Mouse (Mus musculus) frontal cortex, adult 2 months (tissue): ENCODE measurements around the gene Rab8a. TPM values are rescaled to one million over a fixed set of nuclear protein-coding genes. Genes with fewer than 3 reads are reported as not detected.
A peak's percentile ranks its signal among the peaks of the same experiment; 100 is the strongest.
"Not testable (repeated sequence)": the region's sequence is repeated elsewhere in the genome, so short reads cannot be mapped to it uniquely, and the experiment has no call there.

Source experiments
- DNase-seq, 2 experiments: peaks; one replicate each; pipeline ENCODE4 v3.0.0; 2022; ENCODE audit warnings: low spot score in 1 of 2; ENCODE audit errors: extremely low spot score in 1 of 2
- polyA plus RNA-seq: library from polyadenylated mRNA; depleted of rRNA; stranded (reverse); fragments of >200 nt; gene quantifications from 2 replicates; pipeline ENCODE4 v1.2.3, GENCODE M21; 2012; rRNA removed

The Rab8a gene
- polyA plus RNA-seq: 60.6 and 63.4 TPM in 2 replicates

DNA sequence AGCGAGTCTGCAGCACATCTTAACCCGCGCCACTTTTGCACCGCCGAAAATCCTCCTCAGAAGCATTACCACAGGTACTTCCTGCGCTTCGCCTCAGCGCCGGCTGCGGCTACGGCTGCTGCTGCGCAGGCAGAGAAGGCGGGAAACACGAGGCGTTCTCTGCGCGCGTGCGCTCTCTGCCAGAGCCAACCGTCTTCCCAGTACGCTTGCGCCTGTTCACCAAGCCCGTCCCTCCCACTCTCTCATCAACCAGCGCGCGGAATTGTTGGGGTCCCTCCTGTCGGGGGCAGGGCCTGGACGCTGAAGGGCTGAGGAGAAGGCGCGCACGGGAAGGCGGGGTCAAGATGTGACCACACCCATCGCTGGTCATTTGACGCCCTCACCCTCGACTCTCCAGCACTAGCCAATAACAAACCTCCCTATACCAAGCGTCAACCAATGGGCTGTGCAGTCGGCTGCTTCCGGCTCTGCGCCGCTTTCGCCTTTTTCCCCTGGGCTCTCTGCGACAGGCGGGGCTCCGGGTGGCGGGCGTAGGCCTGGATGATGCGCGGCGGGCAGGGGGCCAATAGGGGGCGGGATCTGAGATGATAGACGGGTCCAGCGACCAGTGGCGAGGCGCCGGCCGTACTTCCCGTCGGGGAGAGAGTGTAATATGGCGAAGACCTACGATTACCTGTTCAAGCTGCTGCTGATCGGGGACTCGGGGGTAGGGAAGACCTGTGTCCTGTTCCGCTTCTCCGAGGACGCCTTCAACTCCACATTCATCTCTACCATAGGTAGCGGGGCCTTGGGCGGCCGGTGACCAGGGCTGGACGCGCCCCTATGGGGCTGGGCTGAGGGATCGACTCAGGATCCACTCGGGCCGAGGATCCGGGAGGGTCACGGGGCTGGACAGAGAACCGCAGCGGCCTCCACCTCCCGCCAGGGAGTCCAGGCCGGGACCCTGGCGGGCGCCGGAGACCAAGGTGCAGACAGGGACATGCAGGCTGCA is at the start of gene Rab8a:
Gene Rab8a (plus strand): TSS at position 494 of the 991 bp plus-strand sequence.
- peak; percentile 99 to 100 for DNase-seq

DNA sequence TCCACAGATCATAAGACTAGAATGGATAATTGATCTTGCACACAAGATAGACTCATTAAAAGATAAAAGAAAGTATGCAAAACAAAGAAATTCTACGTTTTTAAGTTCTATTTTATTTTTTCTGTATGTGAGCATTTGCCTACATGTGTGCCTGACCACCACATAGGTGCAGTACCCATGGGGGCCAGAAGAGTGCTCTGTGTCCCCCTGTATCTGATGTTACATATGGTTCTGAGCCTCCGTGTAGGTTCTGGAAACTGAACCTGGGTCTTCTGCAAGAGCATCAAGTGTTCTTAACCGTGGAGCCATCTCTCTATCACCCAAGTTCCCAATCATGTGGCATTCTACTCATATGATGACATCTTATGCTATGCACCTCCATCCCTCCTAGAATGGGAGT is 48.5 kb upstream of the Rab8a start:
- no peak for DNase-seq

DNA sequence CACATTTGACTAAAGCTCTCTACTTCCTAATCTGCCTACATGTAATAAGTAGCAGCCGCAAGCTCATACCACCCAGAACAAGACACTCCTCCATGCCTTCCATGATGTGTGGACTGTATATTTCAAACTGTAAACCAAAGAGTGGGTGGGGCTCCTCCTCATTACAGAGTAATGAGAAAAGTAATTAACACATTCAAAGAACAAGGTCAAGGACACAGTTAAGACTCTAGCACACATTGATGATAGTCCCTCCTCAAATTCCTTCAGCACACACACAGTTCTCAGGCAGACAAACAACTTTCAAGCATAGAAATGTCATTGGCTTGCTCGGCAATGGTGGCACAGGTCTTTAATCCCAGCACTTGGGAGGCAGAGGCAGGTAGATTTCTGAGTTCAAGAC is 45.8 kb upstream of the Rab8a start:
- no peak for DNase-seq

DNA sequence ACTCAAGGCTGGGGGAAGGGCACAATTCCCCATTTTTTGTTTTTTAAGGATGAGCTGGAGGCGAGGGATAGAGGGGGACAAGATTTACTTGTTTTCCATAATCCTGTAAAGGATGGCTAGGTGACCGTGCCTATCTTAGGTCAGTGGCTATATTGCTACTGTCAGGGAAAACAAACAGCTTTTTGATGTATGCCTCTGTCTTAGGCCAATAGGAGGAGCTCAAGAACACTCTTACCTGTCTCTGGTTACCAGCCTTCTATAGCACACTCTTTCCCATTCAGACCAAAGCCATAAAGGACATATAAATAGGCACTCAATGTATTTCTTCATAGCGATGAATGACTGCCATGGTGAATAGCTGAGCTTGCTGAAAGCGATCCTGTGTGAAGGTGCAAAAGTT is 42.4 kb upstream of the Rab8a start:
- no peak for DNase-seq

DNA sequence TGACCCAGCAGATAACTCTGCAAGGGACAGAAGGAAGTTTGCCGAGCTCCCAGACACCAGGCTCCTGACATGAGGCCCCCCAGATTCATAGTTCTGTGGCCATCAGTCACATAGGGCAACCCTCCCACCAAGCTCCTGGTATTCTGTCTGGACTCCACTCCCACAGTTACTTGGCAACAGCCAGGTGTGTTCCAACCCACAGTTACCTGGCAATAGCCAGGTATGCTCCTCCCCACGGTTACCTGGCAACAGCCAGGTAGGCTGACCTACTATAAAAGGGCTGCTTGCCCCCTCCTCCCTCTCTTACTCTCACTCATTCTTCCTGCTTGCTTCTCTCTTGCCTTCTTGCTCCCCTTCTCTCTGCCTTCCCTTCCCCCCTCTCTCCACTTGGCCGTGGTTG is 39.5 kb upstream of the Rab8a start:
- DNase-seq: not testable (repeated sequence)

DNA sequence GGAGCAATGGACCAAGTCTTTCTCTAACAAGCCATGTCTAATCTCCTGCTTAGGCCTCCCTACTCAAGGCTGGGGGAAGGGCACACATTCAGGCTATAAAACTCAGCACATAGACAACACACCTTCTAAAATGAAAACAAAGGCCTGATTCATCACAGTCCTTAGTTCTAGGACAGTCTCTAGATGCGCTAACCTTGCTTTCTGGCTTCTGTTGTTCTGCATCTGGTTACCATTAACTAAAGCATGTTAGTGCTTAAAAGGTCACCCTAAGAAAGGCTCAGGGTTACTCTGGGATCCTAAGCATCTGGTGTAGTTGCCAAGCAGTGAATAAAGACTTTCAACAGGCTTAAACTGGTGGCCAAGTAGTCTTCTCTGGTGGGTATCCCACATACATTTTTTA is 39.0 kb upstream of the Rab8a start:
- DNase-seq: no peak

DNA sequence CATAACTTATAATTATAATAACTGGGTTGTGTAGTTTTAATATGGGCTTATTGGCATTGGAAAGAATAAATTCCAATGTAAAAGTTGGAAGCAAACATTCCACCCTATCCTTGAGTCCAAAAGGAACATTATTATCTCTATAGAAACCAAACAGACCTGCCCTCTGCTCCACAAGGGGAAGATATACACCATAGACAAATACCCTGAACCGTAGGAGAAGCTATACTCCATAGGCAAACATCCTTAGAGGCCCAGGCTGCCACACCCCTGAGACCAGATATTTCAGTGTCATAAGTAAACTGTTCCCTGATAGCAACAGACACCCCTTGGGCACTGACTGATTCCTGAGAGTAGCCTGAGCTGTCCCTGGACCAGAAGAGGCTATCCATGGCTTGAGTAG is 33.2 kb upstream of the Rab8a start:
- DNase-seq: no peak

DNA sequence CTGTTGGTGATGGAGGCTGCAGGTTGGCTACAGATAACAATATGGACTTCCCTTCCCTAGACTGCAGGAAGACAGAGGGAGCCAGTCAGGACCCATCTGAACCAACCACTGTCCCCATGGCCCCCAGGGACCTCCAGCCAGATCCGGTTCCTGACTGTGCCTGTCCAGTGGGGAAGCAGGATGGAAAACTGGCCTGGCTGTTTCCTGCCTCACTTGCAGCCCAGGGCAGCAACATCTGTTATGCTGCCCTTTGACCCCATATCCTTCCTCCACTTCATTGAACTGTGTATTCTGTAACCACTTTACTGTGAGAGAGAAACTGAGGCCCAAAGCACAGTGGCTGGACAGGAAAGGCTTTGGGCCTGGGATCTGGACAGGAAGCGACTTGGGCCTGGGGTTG is 29.7 kb upstream of the Rab8a start:
- no peak for DNase-seq

DNA sequence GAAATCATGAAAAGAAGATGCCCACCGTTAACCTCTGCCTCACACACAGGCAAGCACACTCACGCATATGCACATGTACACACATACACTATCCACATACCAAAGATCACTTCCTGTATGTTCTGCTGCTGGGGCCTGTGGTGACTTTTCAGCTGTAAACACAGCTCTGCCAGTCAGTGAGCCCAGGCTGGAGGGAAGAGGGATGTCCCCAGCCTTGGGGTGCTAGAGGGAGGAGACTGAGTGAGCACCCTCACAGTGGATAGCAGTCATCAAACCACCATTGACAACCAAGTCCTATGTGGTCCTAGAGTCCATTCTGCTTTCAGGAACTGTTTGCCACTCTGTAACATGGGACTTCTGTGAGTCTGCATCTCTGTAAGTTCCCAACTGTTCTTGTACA is 29.1 kb upstream of the Rab8a start:
- no peak for DNase-seq

DNA sequence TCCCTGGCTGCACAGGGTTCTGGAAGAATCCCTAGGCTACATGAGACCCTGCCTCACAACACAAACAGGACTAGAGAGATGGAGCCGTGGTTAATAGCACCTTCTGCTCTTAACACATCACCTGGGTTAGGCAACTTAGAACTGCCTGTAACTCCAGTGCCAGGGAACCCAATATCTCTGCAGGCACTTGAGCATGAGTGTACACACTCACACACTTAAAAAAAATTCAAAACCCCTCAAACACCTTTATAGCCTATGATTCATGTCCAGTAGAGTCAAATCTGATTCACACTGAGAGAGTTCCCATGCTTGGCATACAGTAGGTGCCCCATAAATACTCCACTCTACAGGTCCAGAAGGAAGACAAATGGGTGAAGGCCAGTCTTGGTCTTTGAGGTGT is 28.6 kb upstream of the Rab8a start:
- no peak for DNase-seq

DNA sequence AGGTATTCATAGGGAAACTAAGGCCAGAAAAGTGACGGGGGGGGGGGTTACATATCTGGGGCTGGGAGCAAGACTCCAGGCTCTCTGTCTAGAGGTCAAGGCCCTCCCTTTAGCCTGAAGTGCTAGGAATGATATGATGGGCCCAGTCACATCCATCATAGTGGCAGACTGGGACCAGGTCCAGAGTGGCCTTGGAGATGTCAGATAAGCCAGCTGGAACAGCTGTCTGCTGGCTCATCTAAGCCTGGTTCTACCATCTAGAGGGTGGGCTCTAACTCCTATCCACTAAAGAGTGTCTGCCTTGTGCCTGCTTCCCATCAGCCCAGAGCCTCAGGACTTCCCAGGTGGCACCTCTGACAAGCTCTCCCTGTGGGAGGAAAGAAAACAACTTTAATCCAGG is 28.1 kb upstream of the Rab8a start:
- no peak for DNase-seq

DNA sequence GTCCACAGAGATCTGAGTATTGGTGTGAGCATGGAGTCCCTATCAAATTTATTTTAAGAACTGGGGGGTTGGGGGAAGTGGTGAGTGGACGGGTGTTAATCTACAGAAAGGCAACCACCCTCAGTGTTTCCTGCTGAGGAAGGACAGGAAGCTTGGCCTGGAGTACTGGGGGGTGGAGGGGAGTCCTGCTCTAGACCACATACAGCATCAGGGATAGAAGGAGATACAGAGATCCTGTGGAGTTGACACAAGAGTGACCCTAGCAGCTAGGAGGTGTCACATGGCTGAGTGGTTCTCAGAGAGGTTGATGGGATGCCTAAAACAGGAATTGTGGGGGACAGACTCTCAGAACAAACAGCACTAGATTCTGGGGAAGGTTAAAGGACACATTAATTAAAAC is 27.5 kb upstream of the Rab8a start:
- no peak for DNase-seq

DNA sequence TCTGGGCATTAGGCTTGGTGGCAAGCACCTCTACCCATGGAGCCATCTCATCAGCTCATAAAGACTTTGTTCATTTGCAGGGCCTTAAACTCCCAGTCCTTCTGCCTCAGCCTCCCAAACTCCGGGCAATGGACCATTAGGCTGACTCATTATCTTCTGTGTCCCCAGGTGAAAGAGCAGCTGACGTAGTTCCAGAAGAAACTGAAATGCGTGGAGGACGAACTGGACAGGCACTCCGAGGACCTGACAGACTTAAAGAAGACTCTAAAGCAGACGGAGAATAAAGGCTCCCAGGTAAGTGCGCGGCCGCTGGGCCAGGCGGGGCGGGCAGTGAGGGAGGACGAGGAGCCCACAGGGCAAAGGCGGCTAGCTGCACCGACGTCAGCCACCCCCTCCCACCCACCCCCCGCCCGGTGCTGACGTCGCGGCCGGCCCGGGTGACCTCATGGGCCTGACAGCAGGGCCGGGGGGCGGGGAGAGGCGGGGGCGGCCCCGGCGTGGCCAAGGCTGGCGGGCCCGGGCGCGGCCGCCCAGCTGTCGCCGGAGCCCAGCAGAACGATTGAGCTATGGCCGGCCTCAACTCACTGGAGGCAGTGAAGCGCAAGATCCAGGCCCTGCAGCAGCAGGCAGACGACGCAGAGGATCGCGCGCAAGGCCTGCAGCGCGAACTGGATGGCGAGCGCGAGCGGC is 26.1 kb upstream of the Rab8a start, which contains the start of gene Tpm4:
Gene Tpm4 (plus strand): TSS at position 220 of the 690 bp plus-strand sequence.
- DNase-seq: peak in 1 of 2 experiments; percentile 12

DNA sequence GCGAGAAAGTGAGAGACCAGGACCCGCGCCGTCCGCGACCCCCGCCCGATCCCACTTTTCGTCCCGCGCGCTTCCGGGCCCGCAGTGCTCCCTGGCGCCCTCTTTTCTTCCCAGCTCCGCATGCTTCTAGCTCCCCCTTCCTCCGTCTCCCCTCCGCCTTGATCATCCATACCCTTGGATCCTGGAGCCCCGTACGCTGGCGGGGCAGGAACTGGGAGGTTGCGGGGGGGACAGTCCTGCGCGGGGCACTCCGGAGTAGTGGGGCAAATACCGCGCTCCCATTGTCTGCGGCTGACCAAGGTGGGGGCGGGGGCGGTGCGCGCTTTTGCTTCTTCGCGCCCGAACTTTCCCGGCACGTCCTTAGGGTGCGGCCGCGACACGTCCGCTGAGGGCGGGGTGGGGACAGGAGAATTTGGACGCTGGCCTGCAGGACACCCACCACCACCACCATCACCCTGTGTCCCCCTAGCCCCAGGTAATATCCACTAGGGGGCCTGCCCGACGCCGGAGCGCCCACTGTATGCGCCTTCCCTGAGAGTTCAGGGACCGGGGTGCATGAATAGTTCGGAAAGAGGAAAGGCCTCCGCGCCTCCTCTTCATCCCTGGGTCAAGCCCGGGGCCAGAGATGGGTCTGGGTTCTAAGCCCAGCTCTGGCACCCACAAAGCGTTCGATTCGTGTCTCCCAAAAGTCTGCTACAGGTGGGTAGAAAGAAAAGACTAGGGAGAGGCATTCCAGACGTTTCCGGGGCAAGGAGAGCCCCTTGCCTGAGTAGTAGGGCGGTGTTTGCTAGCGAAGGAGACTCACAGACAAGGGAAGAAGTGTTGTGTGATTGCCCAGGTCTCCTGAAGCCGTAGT is 25.3 kb upstream of the Rab8a start:
- peak in 1 of 2 experiments; percentile 24 for DNase-seq

DNA sequence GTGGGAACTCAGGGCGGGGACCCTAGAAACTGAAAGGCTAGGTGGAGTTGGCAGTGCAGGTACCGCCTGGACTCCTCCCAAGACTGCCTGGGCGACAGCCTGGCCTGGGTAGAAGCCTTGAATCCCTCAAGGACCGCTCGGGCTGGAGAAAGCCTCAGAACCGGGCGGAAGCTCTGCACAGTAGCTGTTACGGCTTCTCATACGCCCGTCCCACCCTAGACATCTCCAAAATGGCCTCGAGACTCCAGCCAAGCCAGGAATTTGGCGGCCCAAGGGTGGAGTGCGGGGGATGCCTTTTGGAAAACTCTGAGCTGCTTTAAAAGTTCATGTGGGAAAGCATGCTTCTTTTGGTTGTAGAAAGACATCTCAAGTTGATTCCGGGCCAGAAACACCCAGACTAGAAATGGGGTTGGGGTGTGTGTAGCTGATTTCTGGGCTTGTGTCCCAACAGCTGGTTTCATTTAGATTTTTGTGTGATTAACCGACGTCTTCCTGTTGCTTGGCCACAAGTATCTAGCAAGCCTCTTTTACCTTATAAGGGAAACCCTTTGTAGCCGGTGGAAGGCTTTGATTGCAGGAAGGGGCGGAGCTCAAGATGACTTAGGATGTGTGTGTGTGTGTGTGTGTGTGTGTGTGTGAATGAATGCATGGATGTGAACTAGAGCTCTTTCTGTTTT is 24.6 kb upstream of the Rab8a start:
- DNase-seq: peak in 1 of 2 experiments; percentile 41

DNA sequence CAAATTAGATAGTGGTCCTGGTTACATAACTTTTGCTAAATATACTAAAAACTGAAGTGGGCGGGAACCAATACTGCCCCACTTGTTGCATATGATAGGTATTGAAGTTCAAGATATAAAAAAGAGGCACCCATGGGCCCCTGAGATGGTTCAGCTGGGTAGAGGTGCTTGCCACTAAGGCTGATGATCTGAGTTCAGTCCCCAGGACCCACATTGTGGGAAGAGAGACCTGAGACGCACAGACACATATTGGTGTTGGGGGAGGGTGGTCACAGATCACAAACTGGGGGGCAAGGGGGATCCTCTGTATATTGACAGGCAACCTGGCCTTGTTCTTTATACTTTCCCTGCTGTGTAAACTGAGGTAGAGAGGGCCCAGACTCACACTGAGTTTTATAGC is 23.6 kb upstream of the Rab8a start:
- DNase-seq: no peak

DNA sequence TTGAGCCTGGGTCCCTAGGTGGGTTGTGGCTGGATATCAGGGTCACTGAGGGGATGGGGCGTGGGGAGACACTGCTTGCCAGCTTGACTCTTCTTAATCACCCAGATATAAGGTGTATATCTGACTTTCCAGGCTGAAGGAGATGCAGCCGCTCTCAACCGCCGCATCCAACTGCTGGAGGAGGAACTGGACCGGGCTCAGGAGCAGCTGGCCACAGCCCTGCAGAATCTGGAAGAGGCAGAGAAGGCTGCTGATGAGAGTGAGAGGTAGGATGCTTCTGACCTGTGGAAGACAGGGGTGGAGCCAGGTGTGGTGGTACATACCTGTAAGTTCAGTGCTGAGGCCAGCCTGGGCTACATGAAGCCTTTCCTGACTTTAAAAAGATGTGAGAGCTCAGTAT is 22.5 kb upstream of the Rab8a start:
- DNase-seq: no peak

DNA sequence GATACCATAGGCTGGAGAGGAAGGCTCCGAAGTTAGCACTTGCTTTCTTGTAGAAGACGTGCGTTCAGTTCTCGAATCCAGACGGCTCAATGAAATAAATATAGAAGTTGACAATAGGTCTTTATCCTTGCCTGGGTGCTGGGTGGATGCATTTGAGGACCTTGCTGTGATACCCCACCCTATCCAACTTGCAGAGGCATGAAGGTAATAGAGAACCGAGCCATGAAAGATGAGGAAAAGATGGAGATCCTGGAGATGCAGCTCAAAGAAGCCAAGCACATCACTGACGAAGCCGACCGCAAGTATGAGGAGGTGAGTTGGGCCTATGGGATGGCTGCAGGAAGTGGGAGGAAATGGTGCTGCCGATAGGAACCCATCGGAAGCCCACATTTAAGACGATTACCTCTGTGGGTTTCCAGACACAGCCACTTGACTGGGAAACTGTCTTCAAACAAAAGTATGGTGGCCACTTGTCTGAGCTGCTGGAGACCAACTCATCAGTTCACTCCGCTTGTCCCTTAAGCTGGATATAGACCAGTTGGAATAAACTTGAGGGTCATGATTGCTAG is 17.7 kb upstream of the Rab8a start:
- no peak for DNase-seq

DNA sequence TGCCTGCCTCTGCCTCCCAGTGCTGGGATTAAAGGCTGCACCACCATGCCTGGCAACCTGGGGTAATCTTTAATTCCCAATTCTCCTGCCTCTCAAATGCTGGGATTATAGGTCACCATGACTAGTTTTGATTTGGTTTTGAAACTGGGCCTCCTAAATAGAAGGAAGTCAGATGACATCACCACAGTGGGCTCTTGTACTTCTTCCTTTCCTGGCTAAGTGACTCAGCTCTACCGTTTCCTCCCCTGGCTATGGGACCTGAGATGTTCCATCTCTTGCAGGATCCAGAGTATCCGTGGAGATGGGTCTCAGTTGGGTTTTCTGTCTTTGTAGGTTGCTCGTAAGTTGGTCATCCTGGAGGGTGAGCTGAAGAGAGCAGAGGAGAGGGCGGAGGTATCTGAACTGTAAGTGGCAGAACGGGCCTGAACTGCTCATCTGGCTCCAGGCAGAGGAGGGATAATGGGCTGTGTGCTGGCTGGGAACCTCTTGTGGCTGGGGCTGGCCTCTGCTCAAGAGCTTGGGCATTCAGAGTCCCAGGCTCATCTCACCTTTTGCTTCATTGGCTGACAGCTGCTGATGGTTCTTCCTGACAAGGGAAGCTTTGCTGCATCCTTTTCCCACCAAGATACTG is 16.5 kb upstream of the Rab8a start:
- DNase-seq: no peak
